Mouse (Mus musculus) midbrain, embryonic 10.5 days (tissue): Measurements from ENCODE around the gene Klhl12. TPM values are rescaled to one million over a fixed set of nuclear protein-coding genes. Genes with fewer than 3 reads are reported as not detected.
A peak's percentile ranks its signal among the peaks of the same experiment; 100 is the strongest.
"Not testable (repeated sequence)": the region's sequence is repeated elsewhere in the genome, so short reads cannot be mapped to it uniquely, and the experiment has no call there.

Experiments used
- DNase-seq: peaks from one replicate; pipeline ENCODE4 v3.0.0-alpha.2; 2017; ENCODE audit warnings: low spot score
- H3K27ac ChIP-seq: fragments of 300-500 bp; sonication (generic); replicated peaks from 2 replicates; pipeline ENCODE4 v1.5.1; 2016; ENCODE audit warnings: mild to moderate bottlenecking
- H3K27me3 ChIP-seq: fragments of 300-500 bp; sonication (generic); 2 replicates; pipeline ENCODE4 v1.6.1; 2016; ENCODE audit warnings: low read depth, mild to moderate bottlenecking; ENCODE audit not compliant: poor library complexity, severe bottlenecking
- H3K36me3 ChIP-seq: fragments of 300-500 bp; sonication (generic); 2 replicates; pipeline ENCODE4 v1.6.1; 2016; ENCODE audit warnings: mild to moderate bottlenecking, moderate library complexity
- H3K4me1 ChIP-seq: fragments of 300-500 bp; sonication (generic); 2 replicates; pipeline ENCODE4 v1.6.1; 2016
- H3K4me3 ChIP-seq: fragments of 300-500 bp; sonication (generic); 2 replicates; pipeline ENCODE4 v1.5.1; 2016; ENCODE audit warnings: mild to moderate bottlenecking, moderate library complexity
- H3K9me3 ChIP-seq: fragments of 300-500 bp; sonication (generic); replicated peaks from 2 replicates; pipeline ENCODE4 v1.6.1; 2016; ENCODE audit warnings: mild to moderate bottlenecking
- WGBS: fragments of 180-500 bp; shearing (Covaris S2); methylation state at CpG from one replicate; pipeline ENCODE4 v1.1.7; 2016; 5-methylcytosine and 5-hydroxymethylcytosine counted together
- polyA plus RNA-seq: library from polyadenylated mRNA; unstranded; fragments of >200 nt; fragmentation: Nextera tagmentation; extraction: Ambion mirVana; gene quantifications from 2 replicates; pipeline ENCODE4 v1.2.1, GENCODE M21; 2016

The Klhl12 gene
- polyA plus RNA-seq, 1 experiment from 2014 or later: 34.8 TPM

DNA sequence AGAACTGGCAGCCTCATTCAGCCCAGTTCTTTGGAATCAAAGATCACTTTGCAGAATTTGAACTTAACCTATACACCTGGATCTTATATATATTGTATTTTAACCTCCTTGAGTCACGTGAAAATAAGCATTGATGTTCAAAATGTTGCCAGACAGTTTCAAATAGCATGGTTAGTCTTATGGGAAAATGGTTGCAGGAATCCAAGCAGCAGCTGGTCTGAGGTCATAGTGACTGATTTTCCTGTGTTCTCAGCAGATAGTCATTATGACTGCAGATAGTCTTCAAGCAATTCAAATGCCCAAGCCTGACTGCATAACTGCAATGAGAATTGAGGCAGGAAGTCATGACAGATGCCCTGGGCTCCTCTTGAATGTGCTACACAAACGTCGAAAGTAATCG is 56.9 kb downstream of the Klhl12 start:
- H3K4me1 ChIP-seq: peaks cover 30% of the 10 kb centered on the region
- no peak for DNase-seq
- WGBS: 77% methylated on average over 4 of the region's 4 CpGs
- H3K27me3 ChIP-seq: peaks cover 49% of the 10 kb centered on the region
- H3K27ac ChIP-seq: no peak overlapping the region
- H3K4me3 ChIP-seq: no peak overlapping the region
- peaks cover 14% of the 10 kb centered on the region for H3K36me3 ChIP-seq
- H3K9me3 ChIP-seq: no peaks in the 10 kb centered on the region

DNA sequence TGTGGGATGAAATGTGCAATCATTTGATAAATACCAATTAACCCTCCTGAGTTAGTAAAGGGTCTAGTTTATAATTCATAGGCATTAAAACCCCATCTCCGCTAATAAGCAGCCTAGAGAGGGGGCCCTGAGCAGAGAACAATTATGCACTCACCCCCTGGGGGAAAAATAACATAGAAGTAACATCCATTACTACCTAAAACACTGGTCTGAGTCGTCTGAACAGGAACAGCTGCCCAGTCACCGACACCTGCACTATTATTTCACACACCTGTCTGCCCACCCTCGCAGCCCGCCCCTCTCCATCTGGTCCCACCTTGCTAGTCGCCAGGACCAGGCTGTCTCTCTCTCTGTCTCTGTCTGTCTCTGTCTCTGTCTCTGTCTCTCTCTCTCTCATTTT is 57.3 kb downstream of the Klhl12 start:
- Histone ChIP-seq H3K27ac (no peak overlapping the region), H3K9me3 (no peaks in the 10 kb centered on the region), H3K4me1 (peaks cover 31% of the 10 kb centered on the region), H3K36me3 (peaks cover 10% of the 10 kb centered on the region), H3K4me3 (peak overlapping the region; percentile 56; the same call in 1 of the 2 replicates), H3K27me3 (peaks cover 49% of the 10 kb centered on the region)
- DNase-seq: no peak
- 65% methylated on average over 6 of the region's 6 CpGs for WGBS

DNA sequence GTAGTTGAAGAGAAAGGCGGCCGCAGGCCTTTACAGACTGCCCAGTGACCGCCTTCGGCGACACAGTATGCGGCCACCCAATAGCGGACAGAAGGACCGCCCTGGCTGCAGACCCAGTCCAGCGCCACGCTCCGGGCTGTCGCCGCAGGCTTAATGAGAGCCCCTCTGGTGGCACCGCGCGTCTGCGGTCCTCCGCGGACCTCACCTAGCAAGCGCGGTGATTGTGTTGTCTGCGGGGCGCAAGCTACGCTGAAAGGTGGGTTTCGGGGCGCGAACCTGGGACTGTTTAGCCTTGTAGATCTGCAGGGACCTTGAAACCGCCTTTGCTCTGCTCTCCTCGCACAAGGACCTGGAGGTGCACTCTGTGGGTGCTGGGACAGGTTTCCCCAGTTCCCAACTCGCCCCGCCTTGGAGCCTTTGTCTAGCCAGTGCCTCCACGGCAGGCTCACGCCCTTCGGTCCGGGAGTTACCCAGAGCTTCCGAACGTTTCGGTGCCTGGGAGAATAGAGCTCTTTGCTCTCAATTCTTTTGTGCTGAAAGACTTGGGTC is 58.1 kb downstream of the Klhl12 start:
- Histone ChIP-seq H3K9me3 (no peaks in the 10 kb centered on the region), H3K4me3 (peak overlapping the region; percentile 56), H3K27ac (peak overlapping the region; percentile 61), H3K27me3 (peaks cover 49% of the 10 kb centered on the region), H3K36me3 (peaks cover 2% of the 10 kb centered on the region), H3K4me1 (peaks cover 31% of the 10 kb centered on the region)
- 1% methylated on average over 38 of the region's 38 CpGs for WGBS
- DNase-seq: peak; percentile 57

DNA sequence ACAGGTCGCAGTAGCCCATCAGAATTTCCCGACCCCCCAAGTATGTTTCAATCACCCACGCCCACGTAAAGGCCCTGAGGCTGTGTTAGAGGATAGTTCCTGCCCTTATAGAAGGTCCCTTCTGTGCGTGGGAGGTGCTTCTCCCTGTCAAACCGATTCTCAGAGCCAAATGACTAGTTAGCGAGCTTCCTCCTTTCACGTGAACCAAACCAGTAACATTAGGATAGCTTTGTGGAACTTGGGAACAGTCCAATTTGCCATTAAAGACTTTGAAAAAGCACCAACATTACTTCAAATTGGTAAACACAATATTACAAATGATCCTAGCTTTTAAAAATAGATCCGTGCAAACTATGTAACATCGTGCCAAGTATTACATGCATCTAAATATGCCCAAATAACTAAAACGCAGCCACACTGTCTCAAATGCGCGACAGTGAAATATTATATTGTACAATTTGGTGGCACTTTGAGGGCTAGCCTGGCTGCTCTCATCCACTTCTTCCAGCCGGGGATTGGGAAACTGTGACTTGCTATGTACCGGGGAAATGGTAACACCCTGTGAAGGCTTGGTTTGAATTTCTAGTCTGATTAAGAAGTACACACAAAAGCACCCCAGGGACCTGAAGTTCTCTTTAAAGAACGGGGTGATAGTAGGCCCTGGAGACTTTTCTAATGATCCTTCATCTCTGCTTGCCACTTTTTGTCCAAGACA is 58.7 kb downstream of the Klhl12 start:
- H3K4me1 ChIP-seq: peaks cover 31% of the 10 kb centered on the region
- WGBS: 47% methylated on average over 16 of the region's 16 CpGs
- DNase-seq: no peak
- peaks cover 49% of the 10 kb centered on the region for H3K27me3 ChIP-seq
- H3K9me3 ChIP-seq: no peaks in the 10 kb centered on the region
- H3K36me3 ChIP-seq: no peaks in the 10 kb centered on the region
- H3K27ac ChIP-seq: peak overlapping the region; percentile 61; the same call in 1 of the 2 replicates
- H3K4me3 ChIP-seq: peak overlapping the region; percentile 56

DNA sequence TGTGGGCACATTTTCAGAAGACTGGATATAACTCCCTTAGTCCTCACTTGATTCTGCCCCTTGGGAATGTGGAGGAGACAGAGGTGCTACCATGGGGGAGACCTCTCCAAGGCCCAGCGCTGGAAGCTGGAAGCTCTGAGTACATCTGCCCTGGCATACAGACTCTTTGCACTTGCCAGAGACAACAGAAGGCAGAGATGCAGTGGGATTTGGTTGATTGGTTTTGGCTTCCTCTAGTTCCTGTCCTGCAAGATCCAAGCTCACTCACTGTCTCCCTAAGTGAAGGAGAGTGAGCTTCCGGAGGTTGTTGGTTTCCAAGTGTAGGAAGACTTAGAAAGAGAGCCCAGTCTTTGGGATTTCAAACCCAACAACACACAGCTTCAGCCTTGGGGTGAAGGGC is 60.6 kb downstream of the Klhl12 start:
- no peak overlapping the region for H3K4me3 ChIP-seq
- H3K36me3 ChIP-seq: no peaks in the 10 kb centered on the region
- DNase-seq: no peak
- peaks cover 49% of the 10 kb centered on the region for H3K27me3 ChIP-seq
- H3K9me3 ChIP-seq: no peaks in the 10 kb centered on the region
- 83% methylated on average over 2 of the region's 2 CpGs for WGBS
- H3K27ac ChIP-seq: peak overlapping the region; percentile 58
- peaks cover 31% of the 10 kb centered on the region for H3K4me1 ChIP-seq

DNA sequence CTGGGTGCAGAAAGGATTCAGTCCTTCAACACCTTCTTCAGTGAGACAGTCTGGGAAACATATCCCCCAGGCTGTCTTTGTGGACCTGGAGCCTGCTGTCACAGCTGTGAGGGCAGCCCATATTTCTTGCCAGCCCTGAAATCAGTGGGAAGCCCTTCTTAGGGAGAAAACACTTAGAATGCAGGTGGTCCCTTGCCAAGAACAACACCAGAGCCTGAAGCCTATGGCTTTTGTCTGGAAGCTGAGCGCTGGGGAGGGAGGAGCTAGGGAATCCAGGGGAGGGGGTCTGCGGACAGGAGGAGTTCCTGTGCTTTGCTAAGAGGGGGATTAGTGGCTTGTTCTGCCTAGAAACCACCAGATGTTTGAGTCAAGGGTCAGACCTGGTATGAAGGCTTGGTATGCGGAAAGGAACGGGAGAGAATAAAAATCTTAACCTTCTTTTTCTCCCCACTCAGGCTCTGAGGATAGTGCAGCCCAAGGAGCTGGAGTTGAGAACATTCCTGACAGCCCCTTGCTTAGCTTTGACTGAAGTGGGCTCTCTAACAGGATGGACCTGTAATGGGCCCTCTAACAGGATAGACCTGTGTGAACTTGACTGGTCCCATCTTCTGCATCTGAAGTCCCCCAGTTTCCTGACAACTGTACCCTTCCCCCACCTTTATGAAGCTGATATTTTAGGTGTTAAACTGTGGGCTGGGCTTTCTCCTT is 61.3 kb downstream of the Klhl12 start:
- no peak overlapping the region for H3K4me3 ChIP-seq
- H3K9me3 ChIP-seq: no peaks in the 10 kb centered on the region
- peaks cover 31% of the 10 kb centered on the region for H3K4me1 ChIP-seq
- H3K27ac ChIP-seq: peak overlapping the region; percentile 58
- 8% methylated on average over 4 of the region's 4 CpGs for WGBS
- no peaks in the 10 kb centered on the region for H3K36me3 ChIP-seq
- peaks cover 44% of the 10 kb centered on the region for H3K27me3 ChIP-seq
- peak; percentile 70 for DNase-seq

DNA sequence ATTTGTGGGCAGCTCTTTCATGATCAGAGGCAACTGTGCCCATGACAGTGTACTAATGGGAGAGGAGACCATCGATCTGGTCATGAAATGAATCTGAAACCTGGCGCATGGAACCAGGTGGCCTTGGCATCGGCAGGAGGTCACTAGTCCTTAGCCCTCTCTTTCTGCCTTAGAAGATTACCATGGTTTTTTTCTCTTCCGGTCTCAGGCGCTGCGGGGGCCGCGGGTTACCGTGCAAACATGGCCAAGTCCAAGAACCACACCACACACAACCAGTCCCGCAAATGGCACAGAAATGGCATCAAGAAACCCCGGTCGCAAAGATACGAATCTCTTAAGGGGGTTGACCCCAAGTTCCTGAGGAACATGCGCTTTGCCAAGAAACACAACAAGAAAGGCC is 62.5 kb downstream of the Klhl12 start:
- H3K9me3 ChIP-seq, H3K27ac ChIP-seq, DNase-seq, H3K4me3 ChIP-seq, H3K36me3 ChIP-seq: not testable (repeated sequence)
- H3K27me3 ChIP-seq: peaks cover 32% of the 10 kb centered on the region
- WGBS: 96% methylated on average over 14 of the region's 14 CpGs
- peaks cover 26% of the 10 kb centered on the region for H3K4me1 ChIP-seq

DNA sequence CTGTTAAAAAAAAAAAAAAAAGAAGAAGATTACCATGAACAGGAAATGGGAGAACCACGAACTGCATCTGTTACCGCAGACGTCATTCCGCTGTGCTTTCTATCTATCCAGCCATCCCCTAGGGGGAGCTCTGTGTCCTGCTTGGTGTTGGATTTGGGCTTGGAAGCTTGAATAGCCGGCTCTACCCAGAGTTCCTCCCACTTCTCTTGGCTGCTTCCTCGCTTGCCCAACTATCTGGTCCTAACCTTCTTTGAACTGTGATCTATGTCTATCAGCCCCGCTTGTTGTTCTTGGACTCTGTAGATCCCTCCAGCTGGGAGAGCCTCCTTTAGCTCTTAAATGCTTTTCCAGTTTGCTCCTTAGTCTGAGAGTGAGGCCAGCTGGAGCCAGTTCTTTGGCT is 63.3 kb downstream of the Klhl12 start:
- 16% methylated on average over 7 of the region's 7 CpGs for WGBS
- DNase-seq: peak; percentile 67
- Histone ChIP-seq H3K4me3 (no peak overlapping the region), H3K27me3 (peaks cover 24% of the 10 kb centered on the region), H3K36me3 (no peaks in the 10 kb centered on the region), H3K4me1 (peaks cover 18% of the 10 kb centered on the region), H3K27ac (no peak overlapping the region), H3K9me3 (no peaks in the 10 kb centered on the region)

DNA sequence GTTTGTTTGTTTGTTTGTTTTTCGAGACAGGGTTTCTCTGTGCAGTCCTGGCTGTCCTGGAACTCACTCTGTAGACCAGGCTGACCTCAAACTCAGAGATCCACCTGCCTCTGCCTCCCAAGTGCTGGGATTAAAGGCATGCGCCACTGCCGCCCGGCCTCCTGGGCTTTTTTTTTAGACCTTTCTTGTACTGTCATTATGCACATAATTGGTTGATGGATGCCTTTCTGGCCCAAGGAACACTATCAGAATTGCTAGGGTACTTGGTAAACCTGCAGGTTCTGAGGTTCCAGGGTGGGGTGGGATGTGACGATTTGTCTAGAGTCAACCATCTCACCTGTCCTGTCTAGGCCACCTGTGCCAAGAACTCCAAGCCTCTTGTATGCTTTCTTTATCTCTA is 63.9 kb downstream of the Klhl12 start:
- WGBS: 95% methylated on average over 5 of the region's 5 CpGs
- Histone ChIP-seq H3K4me1 (peaks cover 16% of the 10 kb centered on the region), H3K27me3 (peaks cover 18% of the 10 kb centered on the region)
- not testable (repeated sequence) for H3K36me3 ChIP-seq, H3K9me3 ChIP-seq, DNase-seq, H3K4me3 ChIP-seq, H3K27ac ChIP-seq

DNA sequence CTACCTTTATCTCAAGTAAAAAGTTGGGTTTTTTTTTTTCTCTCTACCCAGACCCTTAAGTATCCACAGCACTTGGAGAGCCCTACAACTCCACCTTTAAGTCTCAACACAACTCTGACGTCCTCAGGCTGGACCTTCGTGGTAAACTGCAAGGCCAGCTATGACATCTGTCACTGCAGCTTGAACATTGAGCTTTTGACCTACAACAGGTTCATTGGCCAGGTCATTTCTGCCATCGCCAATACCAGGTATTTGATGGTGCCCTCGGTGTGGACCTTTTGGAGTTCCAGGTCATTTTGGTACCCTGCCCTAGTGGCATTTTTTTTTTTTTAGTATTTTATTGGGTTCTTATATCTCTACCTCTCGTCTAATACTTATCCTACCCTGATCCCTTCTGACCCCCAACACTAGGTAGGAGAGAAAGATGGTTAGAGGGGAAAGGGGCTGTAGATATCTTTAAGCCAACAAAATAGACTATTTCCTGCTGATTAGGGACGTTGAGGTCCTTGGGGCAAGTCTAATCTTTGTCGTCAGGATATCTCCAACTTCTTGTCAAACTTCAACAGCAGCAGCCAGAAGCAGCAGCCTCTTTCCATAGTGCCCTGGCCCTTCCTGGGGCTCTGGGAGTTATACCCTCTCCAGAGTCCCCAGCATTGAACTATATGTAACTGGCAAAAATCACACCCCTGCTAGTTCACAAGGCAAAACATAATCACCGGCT is 64.8 kb downstream of the Klhl12 start:
- WGBS: 88% methylated on average over 8 of the region's 8 CpGs

DNA sequence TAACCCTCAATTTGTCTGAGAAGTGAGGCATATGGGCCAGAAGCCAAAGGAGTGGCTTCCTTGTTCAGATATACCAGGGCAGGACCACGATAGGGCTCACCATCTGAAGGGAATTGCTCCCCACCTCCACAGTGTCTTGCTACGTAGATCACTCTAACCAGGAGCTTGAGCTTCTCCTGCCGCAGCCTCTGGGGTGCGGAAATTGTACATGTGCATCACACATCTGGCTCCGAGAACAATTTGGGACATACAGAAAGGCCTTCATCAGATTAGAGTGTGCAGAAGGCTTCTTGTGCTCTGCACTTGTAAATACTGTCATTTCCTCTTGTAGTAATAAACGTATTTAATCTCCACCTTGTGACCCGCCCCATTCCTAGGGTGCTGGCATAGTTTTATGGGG is 65.8 kb downstream of the Klhl12 start:
- Histone ChIP-seq H3K27me3 (no peaks in the 10 kb centered on the region), H3K9me3 (no peaks in the 10 kb centered on the region), H3K4me1 (peaks cover 11% of the 10 kb centered on the region), H3K27ac (no peak overlapping the region), H3K4me3 (no peak overlapping the region), H3K36me3 (no peaks in the 10 kb centered on the region)
- no peak for DNase-seq
- 85% methylated on average over 7 of the region's 7 CpGs for WGBS

More for the DNA sequence above, 64.8 kb downstream of the Klhl12 start:
- no peak for DNase-seq
- Histone ChIP-seq H3K4me3 (no peak overlapping the region), H3K36me3 (no peaks in the 10 kb centered on the region), H3K27ac (no peak overlapping the region), H3K4me1 (peaks cover 16% of the 10 kb centered on the region), H3K9me3 (no peaks in the 10 kb centered on the region), H3K27me3 (peaks cover 9% of the 10 kb centered on the region)

DNA sequence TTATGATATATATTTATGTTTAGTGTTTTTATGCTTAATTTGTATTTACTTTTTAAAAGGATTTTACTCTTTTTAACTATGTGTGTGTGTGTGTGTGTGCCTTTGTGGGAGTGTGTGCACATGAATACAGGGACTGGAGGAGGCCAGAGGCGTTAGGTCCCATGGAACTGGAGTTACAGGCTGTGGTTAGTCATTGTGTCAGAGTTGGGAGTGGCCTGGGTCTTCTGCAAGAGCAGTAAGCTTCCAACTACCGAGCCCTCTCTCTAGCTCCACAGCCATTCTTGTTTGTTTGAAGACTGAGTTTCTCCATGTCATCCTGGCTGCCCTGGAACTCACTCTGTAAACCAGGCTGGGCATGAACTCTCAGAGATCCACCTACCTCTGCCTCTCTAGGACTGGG is 67.0 kb downstream of the Klhl12 start:
- no peak overlapping the region for H3K4me3 ChIP-seq
- WGBS: 67% methylated on average over 2 of the region's 2 CpGs
- DNase-seq: no peak
- H3K27me3 ChIP-seq: no peaks in the 10 kb centered on the region
- no peaks in the 10 kb centered on the region for H3K9me3 ChIP-seq
- no peaks in the 10 kb centered on the region for H3K36me3 ChIP-seq
- H3K4me1 ChIP-seq: no peaks in the 10 kb centered on the region; the same call in 1 of the 2 replicates
- no peak overlapping the region for H3K27ac ChIP-seq
